Mouse (Mus musculus) olfactory bulb, adult 2 months (tissue): ENCODE results near the gene Optc.

Source experiments
- CTCF ChIP-seq: fragments of 200-500 bp; IDR thresholded peaks from 2 replicates; pipeline ENCODE4 v1.5.1; 2012; ENCODE audit warnings: low read depth, mild to moderate bottlenecking, low read length, moderate library complexity; ENCODE audit not compliant: insufficient read depth
- POLR2A ChIP-seq: fragments of 200-500 bp; IDR thresholded peaks from 2 replicates; pipeline ENCODE4 v1.6.1; 2012; ENCODE audit warnings: mild to moderate bottlenecking, low read depth, low read length, moderate library complexity; ENCODE audit not compliant: insufficient read depth

DNA sequence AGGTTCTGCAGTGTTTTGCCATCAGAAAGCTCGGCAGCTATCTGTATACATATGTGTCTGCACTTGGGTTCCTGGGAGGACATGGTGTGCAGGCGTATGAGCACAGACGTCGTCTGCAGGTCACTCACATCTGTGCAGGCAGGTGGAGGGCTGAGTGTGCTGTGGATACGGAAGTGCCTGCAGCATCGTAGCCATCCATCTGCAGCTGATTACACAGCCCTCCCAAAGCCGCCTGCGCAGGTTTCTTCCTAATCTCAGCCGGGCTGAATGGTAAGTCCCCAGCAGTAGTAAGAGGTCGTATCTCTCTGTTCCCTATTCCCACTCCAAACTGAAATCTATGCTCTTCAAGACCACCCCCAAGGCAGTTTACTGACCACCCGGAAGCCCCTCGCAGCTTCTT lies 1.4 kb downstream of the Optc start:
- no peak for TF ChIP-seq CTCF
- TF ChIP-seq POLR2A: no peak
